Mouse (Mus musculus): ENCODE measurements around the gene Tns1.
A peak's percentile ranks its signal among the peaks of the same experiment; 100 is the strongest.

Tns1 gene

GRCm38 (mm10) chr1:74091138-74091537 is 33.1 kb downstream of the Tns1 start:
- no peak for DNase-seq (ENCODE audit: low read depth)

- DNase-seq (ENCODE audit: low read depth) = no peak
These were observed 33.9 kb downstream of the Tns1 start for GRCm38 (mm10) chr1:74090329-74090728.

- DNase-seq (ENCODE audit: low read depth) = no peak
These were observed 35.7 kb downstream of the Tns1 start for GRCm38 (mm10) chr1:74088569-74088968.

DNA sequence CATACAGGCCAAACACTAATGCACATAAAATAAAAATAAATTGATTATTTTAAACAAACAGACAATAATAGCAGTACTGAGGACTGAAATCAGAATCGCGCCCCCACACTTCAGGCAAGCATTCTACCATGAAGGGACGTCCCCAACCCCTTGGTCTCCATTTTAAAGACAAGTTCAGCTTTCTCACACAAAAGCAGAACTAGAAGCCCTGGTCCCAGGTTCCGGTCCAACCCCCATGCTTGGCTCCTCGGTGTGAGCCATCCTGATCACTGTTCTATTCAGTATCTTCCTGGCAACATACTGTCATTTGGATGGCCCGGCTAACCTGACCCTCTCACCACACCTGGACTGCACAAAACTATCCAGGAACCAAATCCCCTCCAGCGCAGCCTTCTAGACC is 38.7 kb downstream of the Tns1 start:
- DNase-seq (ENCODE audit: low read depth) = no peak

DNA sequence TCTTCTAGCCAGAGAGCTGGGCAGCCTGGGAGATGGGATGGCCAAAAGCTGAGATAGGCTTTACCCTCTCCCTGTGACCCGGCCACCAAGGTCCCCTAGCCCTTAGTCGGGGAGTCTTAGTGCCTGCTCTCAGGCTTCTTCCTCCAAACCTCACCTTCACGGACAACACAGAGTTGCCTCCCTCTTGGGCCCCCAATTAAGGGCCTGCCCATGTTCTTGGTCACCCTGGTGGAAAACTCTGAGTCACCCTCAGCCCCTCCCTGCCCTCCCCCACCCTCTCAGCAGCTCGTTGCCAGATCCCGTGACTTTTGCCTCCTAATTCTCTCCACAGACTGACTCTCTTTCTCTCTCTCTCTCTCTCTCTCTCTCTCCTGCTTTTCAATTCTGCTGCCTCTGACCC is 39.5 kb downstream of the Tns1 start:
- DNase-seq (ENCODE audit: low read depth) = peak; percentile 74

DNA sequence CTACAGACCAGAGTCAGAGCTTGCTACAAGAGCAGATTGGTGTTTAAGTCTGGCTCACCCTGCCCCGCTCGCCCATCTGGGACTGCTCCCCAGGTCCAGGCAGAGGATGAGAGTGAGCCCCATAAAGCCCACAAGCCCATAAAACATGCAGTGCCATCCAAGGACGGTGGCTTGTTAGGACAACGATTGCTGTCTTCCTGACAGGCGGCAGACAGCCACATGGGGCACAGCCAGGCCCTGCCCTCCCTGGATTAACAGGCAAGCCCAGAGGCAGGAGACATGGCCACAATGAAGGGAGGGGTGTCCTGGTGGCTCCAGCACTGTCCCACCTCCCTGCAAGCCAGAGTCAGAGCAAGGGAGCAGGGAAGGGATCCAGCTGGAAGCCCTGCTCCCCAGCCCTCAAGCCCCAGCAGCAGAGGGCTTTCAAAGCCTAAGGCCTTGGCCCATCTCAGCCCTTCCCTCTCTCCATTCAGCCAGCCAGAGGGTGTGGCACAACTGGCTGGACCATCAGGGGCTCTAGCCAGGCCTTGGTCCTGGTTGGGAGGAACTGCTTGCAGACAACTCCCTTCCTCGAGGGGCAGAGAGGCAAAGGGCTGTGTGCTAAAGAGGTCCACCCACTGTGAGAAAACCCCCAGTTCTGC is 40.1 kb downstream of the Tns1 start:
- DNase-seq (ENCODE audit: low read depth) = no peak

DNA sequence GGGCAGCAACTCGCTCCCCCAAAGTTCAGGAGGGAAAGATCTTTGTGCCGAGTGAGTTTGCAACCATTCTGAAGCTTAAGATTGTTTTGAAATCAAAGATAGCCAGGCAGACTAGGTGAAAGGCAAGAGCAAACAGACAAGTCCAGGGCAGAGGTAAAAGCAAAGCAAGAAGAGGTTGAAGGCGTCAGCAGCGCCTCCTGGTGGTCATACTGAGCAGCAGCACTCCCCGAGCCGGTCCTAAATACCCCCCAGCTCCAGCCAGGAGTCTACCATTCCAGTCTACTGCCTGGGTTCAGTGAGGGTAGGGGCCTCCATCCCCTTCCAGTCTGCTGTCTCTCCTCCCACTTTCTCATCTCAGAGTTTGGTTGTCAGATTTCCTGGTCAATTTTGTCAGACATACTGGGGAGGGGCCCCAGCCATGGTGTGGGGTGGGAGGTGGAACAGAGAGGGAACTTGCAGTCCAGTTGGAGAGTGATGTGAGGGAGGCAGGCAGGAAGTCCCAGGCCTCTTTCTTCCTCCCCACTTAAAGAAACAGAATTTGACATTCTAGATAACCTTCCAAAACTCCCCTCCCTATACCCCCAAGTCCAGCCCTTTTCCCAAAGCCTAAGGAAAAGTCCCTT is 41.3 kb downstream of the Tns1 start:
- DNase-seq (ENCODE audit: low read depth) = peak; percentile 54

DNA sequence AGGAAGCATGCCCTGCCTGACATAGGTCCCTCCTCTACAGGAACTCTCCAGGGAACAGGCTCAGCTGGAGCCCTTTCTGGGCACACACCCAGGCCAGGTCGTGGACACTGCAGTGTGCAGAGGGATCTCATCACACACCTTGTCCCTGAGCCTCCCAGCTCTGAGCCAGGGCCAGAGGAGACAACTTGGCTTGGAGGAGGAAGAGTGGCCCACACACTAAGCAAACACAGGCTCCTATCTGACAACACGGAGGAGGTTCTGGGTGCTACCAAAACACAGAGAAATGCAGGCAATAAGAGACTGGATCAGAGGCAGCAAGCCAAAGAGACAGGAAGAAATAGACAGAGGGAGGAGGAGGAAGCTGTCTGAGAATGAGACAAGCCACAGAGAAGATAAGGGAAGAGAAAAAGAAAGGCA is 42.7 kb downstream of the Tns1 start:
- DNase-seq (ENCODE audit: low read depth) = no peak

DNA sequence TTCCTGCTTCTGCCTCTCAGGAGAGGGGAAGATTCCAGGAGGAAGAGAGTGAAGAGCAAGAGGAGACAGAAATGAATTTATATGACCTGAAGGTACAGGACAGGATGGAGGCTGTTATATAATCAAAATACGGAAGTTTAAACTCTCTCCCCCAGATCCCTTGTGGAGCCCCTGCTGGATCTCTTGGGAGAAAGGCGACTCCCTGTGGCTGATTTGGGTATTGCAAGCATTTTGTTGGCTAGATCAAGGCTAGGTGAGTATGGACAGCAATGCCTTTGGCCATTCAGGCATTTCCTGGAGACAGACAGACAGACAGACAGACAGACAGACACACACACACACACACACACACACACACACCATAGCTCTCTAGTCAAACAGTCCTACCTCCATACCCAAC is 46.9 kb downstream of the Tns1 start:
- DNase-seq (ENCODE audit: low read depth) = peak; percentile 48

- DNase-seq (ENCODE audit: low read depth) = no peak
These were observed 48.0 kb downstream of the Tns1 start for GRCm38 (mm10) chr1:74076230-74076629.

- DNase-seq (ENCODE audit: low read depth) = no peak
These were observed 49.4 kb downstream of the Tns1 start for GRCm38 (mm10) chr1:74074693-74075485.

DNA sequence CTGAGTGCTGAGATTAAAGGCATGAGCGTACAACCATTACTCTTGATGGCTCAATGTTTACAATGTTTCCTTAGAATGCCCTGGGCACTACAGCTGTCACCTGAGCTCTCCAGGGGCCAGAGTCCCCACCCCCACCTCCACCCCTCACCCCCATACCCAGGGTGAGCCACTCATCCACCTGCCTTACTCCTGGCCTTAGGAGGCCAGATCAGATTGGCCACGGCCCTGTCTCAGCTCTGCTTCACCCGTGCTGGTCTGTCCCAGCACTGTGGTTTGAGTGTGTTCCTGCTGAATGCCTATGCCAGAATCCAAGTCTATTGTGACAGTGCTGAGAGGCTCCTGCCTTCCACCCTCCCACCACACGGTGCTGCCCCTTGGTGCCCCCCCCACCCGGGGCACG is 50.5 kb downstream of the Tns1 start:
- DNase-seq (ENCODE audit: low read depth) = no peak

DNA sequence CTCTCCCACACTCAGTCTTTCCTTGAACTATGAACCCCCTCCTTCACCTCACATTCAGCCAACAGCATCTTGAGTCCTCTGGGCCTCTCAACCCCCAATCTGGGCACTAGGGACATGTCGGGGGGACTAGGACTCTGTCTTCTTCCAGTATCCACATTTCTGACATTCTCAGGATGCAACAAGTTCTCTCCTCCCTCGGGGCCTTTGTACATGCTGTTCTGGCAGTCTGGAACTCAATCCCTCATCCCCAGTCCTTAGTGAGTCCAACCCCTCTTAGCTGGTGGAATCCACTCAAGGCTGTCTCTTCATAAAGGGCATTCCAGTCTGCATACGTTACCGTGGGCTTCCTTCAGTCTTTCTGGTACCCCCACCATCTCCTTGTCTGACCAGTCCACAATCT is 53.5 kb downstream of the Tns1 start:
- no peak for DNase-seq (ENCODE audit: low read depth)

GRCm38 (mm10) chr1:74070001-74070551 is 54.2 kb downstream of the Tns1 start:
- DNase-seq (ENCODE audit: low read depth) = no peak

- DNase-seq (ENCODE audit: low read depth) = no peak
These were observed 55.0 kb downstream of the Tns1 start for GRCm38 (mm10) chr1:74069085-74069835.

DNA sequence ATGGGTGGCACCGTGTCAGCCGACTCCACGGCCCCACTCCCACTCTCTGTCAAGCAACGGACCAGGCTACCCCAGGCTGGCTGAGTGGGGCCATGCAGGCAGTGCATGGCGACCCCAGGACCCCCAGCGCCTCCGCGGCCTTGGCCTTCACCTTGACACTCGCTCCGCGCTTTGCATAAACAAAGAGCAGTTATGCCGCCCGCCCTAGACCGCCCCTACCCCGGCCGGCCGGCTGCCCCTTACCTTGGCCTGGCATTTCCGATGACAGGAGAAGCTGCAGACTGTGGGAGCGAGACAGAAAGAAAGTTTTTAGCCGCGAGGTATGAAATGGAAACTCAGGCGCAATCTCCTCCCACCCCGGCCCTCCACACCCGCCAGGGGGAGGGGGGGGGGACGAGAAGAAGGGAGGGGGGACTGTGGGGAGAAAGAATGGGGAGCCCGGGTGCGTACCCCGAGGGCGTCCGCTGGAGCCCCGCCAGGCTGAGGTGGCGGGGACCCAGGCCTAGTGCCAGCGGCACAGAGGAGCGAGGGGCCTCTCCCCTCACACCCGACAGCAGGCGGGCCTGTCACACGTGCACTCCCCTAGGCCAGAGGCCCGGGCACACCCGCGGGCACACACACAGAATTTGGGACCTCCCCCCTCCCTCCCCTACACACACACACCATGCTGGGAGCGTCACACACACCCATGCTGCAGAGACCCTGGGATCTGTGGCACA is 55.7 kb downstream of the Tns1 start:
- DNase-seq (ENCODE audit: low read depth) = no peak

- DNase-seq (ENCODE audit: low read depth) = no peak
These were observed 56.4 kb downstream of the Tns1 start for GRCm38 (mm10) chr1:74067866-74068265.

- no peak for DNase-seq (ENCODE audit: low read depth)
These were observed 57.7 kb downstream of the Tns1 start for GRCm38 (mm10) chr1:74066576-74066975.

GRCm38 (mm10) chr1:74066061-74066460 is 58.2 kb downstream of the Tns1 start:
- no peak for DNase-seq (ENCODE audit: low read depth)

GRCm38 (mm10) chr1:74060046-74060445 is 64.2 kb downstream of the Tns1 start:
- no peak for DNase-seq (ENCODE audit: low read depth)

- no peak for DNase-seq (ENCODE audit: low read depth)
These were observed 64.7 kb downstream of the Tns1 start for GRCm38 (mm10) chr1:74059552-74059951.

- DNase-seq (ENCODE audit: low read depth) = no peak
These were observed 65.5 kb downstream of the Tns1 start for GRCm38 (mm10) chr1:74058771-74059170.

Measured in fibroblast of lung, adult 2 months (primary cell).